Mouse (Mus musculus) midbrain, embryonic 12.5 days (tissue): ENCODE measurements around the gene Ift46. TPM values are rescaled to one million over a fixed set of nuclear protein-coding genes. Genes with fewer than 3 reads are reported as not detected.

ENCODE experiments used
- ATAC-seq: fragments of 200-750 bp; cut with Nextera tagmentation; 2 replicates; pipeline ENCODE4 v1.8.0; 2017; ENCODE audit warnings: low read depth, moderate TSS enrichment, moderate library complexity; ENCODE audit not compliant: low FRiP score
- H3K27ac ChIP-seq: fragments of 300-500 bp; sonication (generic); replicated peaks from 2 replicates; pipeline ENCODE4 v1.5.1; 2016; ENCODE audit warnings: mild to moderate bottlenecking
- H3K27me3 ChIP-seq: fragments of 300-500 bp; sonication (generic); 2 replicates; pipeline ENCODE4 v1.6.1; 2016; ENCODE audit warnings: mild to moderate bottlenecking
- H3K36me3 ChIP-seq: fragments of 300-500 bp; sonication (generic); 2 replicates; pipeline ENCODE4 v1.6.1; 2016
- H3K4me1 ChIP-seq: fragments of 300-500 bp; sonication (generic); 2 replicates; pipeline ENCODE4 v1.6.1; 2016
- H3K4me2 ChIP-seq: fragments of 300-500 bp; sonication (generic); replicated peaks from 2 replicates; pipeline ENCODE4 v1.6.1; 2016; ENCODE audit warnings: mild to moderate bottlenecking, moderate library complexity
- H3K4me3 ChIP-seq: fragments of 300-500 bp; sonication (generic); 2 replicates; pipeline ENCODE4 v1.5.1; 2016; ENCODE audit warnings: mild to moderate bottlenecking
- H3K9ac ChIP-seq: fragments of 300-500 bp; sonication (generic); replicated peaks from 2 replicates; pipeline ENCODE4 v1.6.1; 2016; ENCODE audit warnings: mild to moderate bottlenecking, moderate library complexity
- H3K9me3 ChIP-seq: fragments of 300-500 bp; sonication (generic); 2 replicates; pipeline ENCODE4 v1.6.1; 2016; ENCODE audit warnings: mild to moderate bottlenecking
- WGBS: fragments of 180-500 bp; shearing (Covaris S2); methylation state at CpG from one replicate; pipeline ENCODE4 v1.1.7; 2016; 5-methylcytosine and 5-hydroxymethylcytosine counted together
- polyA plus RNA-seq: library from polyadenylated mRNA; unstranded; fragments of >200 nt; fragmentation: Nextera tagmentation; extraction: Ambion mirVana; gene quantifications from 2 replicates; pipeline ENCODE4 v1.2.1, GENCODE M21; 2016

Ift46 gene
- polyA plus RNA-seq, 1 experiment from 2014 or later: 156 TPM

GRCm38 (mm10) chr9:44799102-44799957 lies 31.6 kb downstream of the Ift46 start, which contains the start of gene Tmem25:
TSS of gene Tmem25 (minus strand) at chr9:44799307.
- Histone ChIP-seq H3K36me3 (0 out of 2 replicates have a peak, but pooled peaks cover 4% of the 10 kb centered on the region), H3K9me3 (no peaks in the 10 kb centered on the region), H3K4me3 (peak within 1 kb of the TSS; percentile 62), H3K27me3 (peaks cover 38% of the 10 kb centered on the region), H3K4me1 (peaks cover 15% of the 10 kb centered on the region), H3K27ac (peak within 1 kb of the TSS; percentile 75), H3K9ac (peak within 1 kb of the TSS; percentile 54), H3K4me2 (peak within 1 kb of the TSS; percentile 93)
- under 1% methylated on average over 75 of the region's 75 CpGs for WGBS
- ATAC-seq: peak; percentile 97

- Histone ChIP-seq H3K4me3 (peak overlapping the region; percentile 62), H3K36me3 (peaks cover 8% of the 10 kb centered on the region), H3K4me2 (peak overlapping the region; percentile 93), H3K27ac (no peak overlapping the region), H3K9me3 (no peaks in the 10 kb centered on the region), H3K9ac (peak overlapping the region; percentile 54; the same call in 1 of the 2 replicates), H3K4me1 (peaks cover 15% of the 10 kb centered on the region), H3K27me3 (peaks cover 38% of the 10 kb centered on the region)
- 0 out of 2 replicates have a peak, but pooled peaks have one; percentile 7 for ATAC-seq
- 36% methylated on average over 9 of the region's 9 CpGs for WGBS
Observed at GRCm38 (mm10) chr9:44799958-44800324, 32.2 kb downstream of the Ift46 start.

DNA sequence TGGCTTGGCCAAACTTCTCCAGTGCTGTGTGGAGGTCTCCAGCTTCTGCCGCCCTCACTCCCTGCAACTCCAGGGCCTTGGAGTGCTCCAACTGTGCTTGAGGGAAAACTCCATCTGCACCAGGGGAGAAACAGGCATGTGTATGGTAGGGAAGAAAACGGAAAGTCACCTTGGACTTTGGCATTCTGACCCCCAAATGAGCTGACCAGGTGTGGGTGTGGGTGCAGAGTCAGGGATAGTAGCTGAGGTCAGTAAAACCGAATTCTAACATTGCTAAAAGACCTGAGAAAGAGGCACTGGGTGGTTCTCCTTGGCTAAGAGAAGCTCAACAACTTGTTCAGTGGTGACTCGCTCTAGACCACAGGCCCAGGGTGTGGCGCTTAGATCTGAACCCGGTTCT lies 34.0 kb downstream of the Ift46 start:
- peaks cover 15% of the 10 kb centered on the region for H3K4me1 ChIP-seq
- peaks cover 38% of the 10 kb centered on the region for H3K27me3 ChIP-seq
- H3K36me3 ChIP-seq: peaks cover 20% of the 10 kb centered on the region
- H3K27ac ChIP-seq: no peak overlapping the region
- H3K4me3 ChIP-seq: no peak overlapping the region
- H3K9me3 ChIP-seq: no peaks in the 10 kb centered on the region
- no peak for ATAC-seq
- 85% methylated on average over 6 of the region's 6 CpGs for WGBS
- no peak overlapping the region for H3K4me2 ChIP-seq
- H3K9ac ChIP-seq: no peak overlapping the region

- Histone ChIP-seq H3K27me3 (peaks cover 32% of the 10 kb centered on the region), H3K9me3 (no peaks in the 10 kb centered on the region), H3K4me2 (no peak within 1 kb of the TSS), H3K4me3 (no peak within 1 kb of the TSS), H3K4me1 (peaks cover 15% of the 10 kb centered on the region), H3K9ac (no peak within 1 kb of the TSS), H3K36me3 (peaks cover 32% of the 10 kb centered on the region), H3K27ac (no peak within 1 kb of the TSS)
- 77% methylated on average over 4 of the region's 4 CpGs for WGBS
- ATAC-seq: no peak
Observed at GRCm38 (mm10) chr9:44802808-44803450, 35.2 kb downstream of the Ift46 start, which contains the start of gene Ttc36. TSS of gene Ttc36 (minus strand) at chr9:44803072.

- Histone ChIP-seq H3K27me3 (peaks cover 23% of the 10 kb centered on the region), H3K9me3 (no peaks in the 10 kb centered on the region), H3K36me3 (peaks cover 50% of the 10 kb centered on the region), H3K4me1 (peaks cover 6% of the 10 kb centered on the region), H3K4me3 (no peak overlapping the region), H3K4me2 (no peak overlapping the region), H3K9ac (no peak overlapping the region), H3K27ac (no peak overlapping the region)
- 94% methylated on average over 10 of the region's 10 CpGs for WGBS
- no peak for ATAC-seq
Observed at GRCm38 (mm10) chr9:44804678-44805077, 37.0 kb downstream of the Ift46 start.

- Histone ChIP-seq H3K4me1 (no peaks in the 10 kb centered on the region), H3K9me3 (no peaks in the 10 kb centered on the region), H3K4me2 (no peak overlapping the region), H3K36me3 (peaks cover 58% of the 10 kb centered on the region), H3K27me3 (peaks cover 17% of the 10 kb centered on the region), H3K4me3 (no peak overlapping the region), H3K27ac (no peak overlapping the region), H3K9ac (no peak overlapping the region)
- ATAC-seq: no peak
- WGBS: 96% methylated on average over 5 of the region's 5 CpGs
Observed at GRCm38 (mm10) chr9:44805536-44805935, 37.8 kb downstream of the Ift46 start.

- no peak for ATAC-seq
- Histone ChIP-seq H3K4me3 (no peak overlapping the region), H3K27me3 (peaks cover 4% of the 10 kb centered on the region; the same call in 1 of the 2 replicates), H3K36me3 (peaks cover 75% of the 10 kb centered on the region), H3K4me2 (no peak overlapping the region), H3K27ac (no peak overlapping the region), H3K9ac (no peak overlapping the region), H3K4me1 (no peaks in the 10 kb centered on the region), H3K9me3 (no peaks in the 10 kb centered on the region)
- 81% methylated on average over 5 of the region's 5 CpGs for WGBS
Observed at GRCm38 (mm10) chr9:44807141-44807540, 39.4 kb downstream of the Ift46 start.

GRCm38 (mm10) chr9:44807778-44808177 lies 40.1 kb downstream of the Ift46 start:
- Histone ChIP-seq H3K4me1 (no peaks in the 10 kb centered on the region), H3K27ac (no peak overlapping the region), H3K9me3 (no peaks in the 10 kb centered on the region), H3K4me2 (no peak overlapping the region), H3K27me3 (no peaks in the 10 kb centered on the region), H3K36me3 (peaks cover 80% of the 10 kb centered on the region), H3K9ac (no peak overlapping the region), H3K4me3 (no peak overlapping the region)
- no peak for ATAC-seq
- WGBS: 94% methylated on average over 10 of the region's 10 CpGs

DNA sequence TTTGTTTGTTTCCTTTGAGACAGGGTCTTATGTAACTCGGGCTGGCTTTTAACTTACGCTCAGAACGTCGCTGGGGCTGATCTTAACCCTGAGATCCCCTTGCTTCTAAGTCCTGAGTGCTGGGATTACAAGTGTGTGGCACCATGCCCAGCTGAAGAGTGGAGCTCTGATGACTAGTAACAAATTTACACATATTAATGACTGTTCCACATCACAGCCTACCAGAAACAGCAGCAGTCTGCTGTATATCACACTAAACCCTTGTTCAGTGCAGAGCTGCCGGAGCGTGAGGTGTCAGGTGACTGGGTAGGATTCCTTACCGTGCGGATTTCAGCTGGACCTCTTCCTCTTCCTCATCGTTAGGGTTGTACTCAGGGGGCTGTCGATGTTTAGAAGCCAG lies 42.6 kb downstream of the Ift46 start:
- H3K36me3 ChIP-seq: peaks cover 98% of the 10 kb centered on the region
- no peaks in the 10 kb centered on the region for H3K27me3 ChIP-seq

DNA sequence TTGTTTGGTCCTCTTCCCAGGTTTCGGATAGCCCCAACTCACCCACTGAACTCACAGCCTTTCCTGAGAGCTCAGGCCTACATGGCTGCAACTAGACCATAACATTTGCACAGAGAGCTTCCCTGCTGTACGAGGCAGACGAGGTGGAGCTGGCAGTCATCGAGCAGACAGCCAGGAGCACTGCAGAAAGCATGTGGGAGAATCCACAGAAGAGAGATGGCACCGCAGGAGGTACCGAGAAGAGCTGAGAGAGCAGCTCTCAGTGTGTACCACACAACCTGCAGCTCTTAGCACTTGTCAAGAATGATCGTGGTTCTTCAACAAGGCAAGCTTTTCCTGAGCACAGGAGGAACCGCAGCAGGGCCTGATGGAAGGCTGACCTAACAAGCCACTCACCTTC lies 46.5 kb downstream of the Ift46 start:
- Histone ChIP-seq H3K4me3 (no peak overlapping the region), H3K36me3 (peaks cover 99% of the 10 kb centered on the region), H3K27ac (no peak overlapping the region), H3K27me3 (no peaks in the 10 kb centered on the region), H3K9me3 (no peaks in the 10 kb centered on the region), H3K4me2 (no peak overlapping the region), H3K9ac (no peak overlapping the region), H3K4me1 (no peaks in the 10 kb centered on the region)
- 93% methylated on average over 8 of the region's 8 CpGs for WGBS
- no peak for ATAC-seq

More for the DNA sequence above, 42.6 kb downstream of the Ift46 start:
- Histone ChIP-seq H3K9ac (no peak overlapping the region), H3K4me1 (no peaks in the 10 kb centered on the region), H3K9me3 (no peaks in the 10 kb centered on the region), H3K27ac (no peak overlapping the region), H3K4me3 (no peak overlapping the region), H3K4me2 (no peak overlapping the region)
- 96% methylated on average over 10 of the region's 10 CpGs for WGBS
- ATAC-seq: no peak

- Histone ChIP-seq H3K4me1 (no peaks in the 10 kb centered on the region), H3K27ac (no peak overlapping the region), H3K27me3 (no peaks in the 10 kb centered on the region), H3K9ac (no peak overlapping the region), H3K9me3 (no peaks in the 10 kb centered on the region), H3K4me3 (no peak overlapping the region), H3K4me2 (no peak overlapping the region), H3K36me3 (peaks cover 100% of the 10 kb centered on the region)
- ATAC-seq: no peak
- 87% methylated on average over 5 of the region's 5 CpGs for WGBS
Observed at GRCm38 (mm10) chr9:44817522-44817921, 49.8 kb downstream of the Ift46 start.
